Mouse (Mus musculus): ENCODE data around the gene Cdnf. TPM values are rescaled to one million over a fixed set of nuclear protein-coding genes. Genes with fewer than 3 reads are reported as not detected.

Cdnf gene
- polyA plus RNA-seq, 1 experiment from 2014 or later: 0.24 TPM

DNA sequence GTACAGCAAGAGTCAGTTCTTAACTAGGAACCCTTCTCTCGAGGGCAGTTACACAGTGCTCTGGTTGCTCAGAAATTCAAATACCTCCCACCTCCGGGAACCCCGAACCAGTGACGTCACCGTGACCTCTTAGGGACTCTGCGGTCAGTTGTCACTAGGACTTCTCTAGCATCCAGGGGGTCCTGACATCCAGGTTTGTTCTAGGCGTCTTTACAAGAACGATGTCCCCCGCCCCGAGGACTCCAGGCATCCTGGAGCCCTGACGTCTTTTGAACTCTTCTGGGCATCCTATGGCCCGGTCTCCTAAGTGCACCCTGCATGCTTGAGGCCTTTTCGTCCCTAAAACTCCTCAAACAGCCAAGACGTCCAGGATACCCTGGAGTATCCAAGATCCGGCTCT is 754 bp upstream of the Cdnf start:
- no peak for ATAC-seq (ENCODE audit: insufficient number of reproducible peaks, low FRiP score)
- no peaks in the 10 kb centered on the region; the same call in 1 of the 2 replicates for H3K9me3 ChIP-seq (replicated peaks)

DNA sequence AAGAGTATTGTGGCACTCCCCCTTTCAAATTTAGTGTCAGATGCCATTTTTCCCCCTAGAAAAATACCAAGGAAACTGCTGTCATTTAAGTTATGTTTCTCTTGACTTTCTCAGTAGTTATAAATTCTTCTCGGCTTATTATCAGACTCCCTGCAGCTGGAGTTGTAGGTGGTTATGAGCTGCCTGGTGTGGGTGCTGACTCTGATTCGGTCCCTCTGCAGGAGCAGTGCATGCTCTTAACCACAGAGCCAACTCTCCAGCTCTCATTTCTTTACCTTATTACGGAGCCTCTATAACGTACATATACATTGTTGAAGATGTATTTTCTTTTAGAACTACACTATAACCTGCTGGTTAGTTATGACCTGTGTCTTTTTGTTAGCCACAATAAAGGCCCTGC is 9.7 kb downstream of the Cdnf start:
- Histone ChIP-seq H3K4me3 (no peak overlapping the region), H3K9me3 (replicated peaks) (no peaks in the 10 kb centered on the region), H3K36me3 (no peaks in the 10 kb centered on the region), H3K9ac (no peak overlapping the region), H3K4me1 (replicated peaks) (no peaks in the 10 kb centered on the region), H3K27me3 (replicated peaks) (no peaks in the 10 kb centered on the region), H3K27ac (ENCODE audit: poor library complexity, severe bottlenecking) (no peak overlapping the region), H3K4me2 (no peak overlapping the region)
- WGBS: 70% methylated on average over 4 of the region's 4 CpGs
- ATAC-seq (ENCODE audit: insufficient number of reproducible peaks, low FRiP score): no peak

More for the DNA sequence above, 754 bp upstream of the Cdnf start:
- 0% methylated on average over 15 of the region's 15 CpGs for WGBS
- Histone ChIP-seq H3K4me1 (replicated peaks) (peaks cover 15% of the 10 kb centered on the region), H3K36me3 (peaks cover 35% of the 10 kb centered on the region), H3K27me3 (replicated peaks) (no peaks in the 10 kb centered on the region), H3K9ac (peak overlapping the region; percentile 98), H3K27ac (ENCODE audit: poor library complexity, severe bottlenecking) (peak overlapping the region; percentile 84), H3K4me2 (peak overlapping the region; percentile 97), H3K4me3 (peak overlapping the region; percentile 93)

DNA sequence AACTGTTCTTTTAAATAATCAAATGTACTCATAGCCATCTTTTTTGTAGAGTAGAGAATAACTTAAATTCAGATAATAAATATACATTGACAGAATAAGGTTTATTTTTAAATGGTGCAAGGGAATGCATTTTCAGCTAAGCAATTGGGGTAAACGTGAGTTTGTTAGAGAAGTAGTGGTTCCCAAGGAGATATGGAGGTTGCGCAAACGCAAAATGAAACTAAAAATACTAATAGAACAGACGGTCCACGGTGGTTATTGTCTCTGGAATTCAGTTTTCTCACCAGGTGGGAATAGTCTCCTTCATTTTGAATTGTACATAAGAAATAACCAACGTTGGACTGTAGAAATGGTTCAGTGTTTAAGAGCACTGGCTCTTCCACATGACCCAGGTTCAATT is 13.5 kb downstream of the Cdnf start:
- Histone ChIP-seq H3K4me3 (no peak overlapping the region), H3K9me3 (replicated peaks) (0 out of 2 replicates have a peak, but pooled peaks cover 2% of the 10 kb centered on the region), H3K27ac (ENCODE audit: poor library complexity, severe bottlenecking) (no peak overlapping the region), H3K4me2 (no peak overlapping the region), H3K4me1 (replicated peaks) (no peaks in the 10 kb centered on the region), H3K36me3 (no peaks in the 10 kb centered on the region), H3K27me3 (replicated peaks) (no peaks in the 10 kb centered on the region), H3K9ac (no peak overlapping the region)
- no peak for ATAC-seq (ENCODE audit: insufficient number of reproducible peaks, low FRiP score)
- 75% methylated on average over 6 of the region's 6 CpGs for WGBS

DNA sequence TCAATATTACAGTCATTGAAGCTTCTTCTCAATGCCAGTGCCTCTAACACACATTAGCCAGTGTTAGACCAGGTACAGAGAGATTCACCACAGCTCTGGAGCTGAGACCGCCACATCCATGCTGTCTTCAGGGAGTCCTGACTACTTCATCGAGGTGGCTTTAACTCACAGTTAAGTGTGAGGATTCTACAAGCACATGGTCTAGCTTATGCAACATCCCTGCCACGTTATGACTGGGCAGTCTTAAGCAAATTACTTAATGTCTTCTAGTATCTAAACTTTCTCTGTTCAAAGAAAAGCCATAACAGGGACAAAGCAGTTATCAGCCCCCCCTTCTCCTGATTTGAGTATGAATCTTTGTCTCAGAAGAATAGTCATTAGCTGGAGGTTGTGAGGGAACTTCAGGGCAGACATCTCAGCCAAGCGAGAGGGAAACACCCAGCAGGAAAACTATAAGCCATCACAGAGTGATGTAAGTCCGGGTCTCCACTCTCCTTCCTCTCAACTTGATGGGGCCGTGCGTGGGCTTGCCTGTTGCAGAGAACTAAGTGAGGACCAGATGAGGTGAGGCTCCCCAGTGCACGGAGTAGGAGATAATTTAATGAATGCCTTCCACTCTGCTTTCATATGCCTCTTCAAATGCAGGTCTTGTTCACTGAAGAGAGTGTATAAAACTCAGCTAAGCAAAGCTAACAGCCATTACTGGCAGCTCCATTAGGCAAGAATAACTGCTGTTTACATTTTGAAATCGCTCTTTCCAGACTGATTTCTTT is 28.7 kb downstream of the Cdnf start:
- Histone ChIP-seq H3K27ac (ENCODE audit: poor library complexity, severe bottlenecking) (no peak overlapping the region), H3K9ac (no peak overlapping the region), H3K4me2 (no peak overlapping the region), H3K36me3 (no peaks in the 10 kb centered on the region), H3K9me3 (replicated peaks) (no peaks in the 10 kb centered on the region), H3K27me3 (replicated peaks) (0 out of 2 replicates have a peak, but pooled peaks cover 5% of the 10 kb centered on the region), H3K4me3 (no peak overlapping the region), H3K4me1 (replicated peaks) (peaks cover 7% of the 10 kb centered on the region)
- 63% methylated on average over 9 of the region's 9 CpGs for WGBS
- ATAC-seq (ENCODE audit: insufficient number of reproducible peaks, low FRiP score): no peak

DNA sequence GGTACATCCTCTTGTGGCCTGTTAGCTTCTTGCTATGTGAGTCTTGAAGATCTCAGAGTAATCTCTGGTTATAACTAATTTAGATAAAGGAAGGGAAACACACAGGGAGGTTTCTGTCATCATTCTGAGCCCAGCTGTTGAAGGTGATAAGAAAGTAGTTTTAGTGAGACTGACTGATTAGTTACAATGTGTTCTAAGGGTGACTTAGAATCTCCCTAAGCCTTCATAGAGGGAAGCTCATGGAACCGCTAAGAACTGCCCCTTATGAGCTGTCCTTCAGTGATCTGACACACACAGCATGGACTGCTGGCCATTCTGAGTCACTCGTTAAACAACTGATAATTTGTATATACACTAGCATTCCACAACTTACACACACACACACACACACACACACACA is 33.2 kb downstream of the Cdnf start:
- 26% methylated on average over 2 of the region's 2 CpGs for WGBS
- no peaks in the 10 kb centered on the region for H3K36me3 ChIP-seq

DNA sequence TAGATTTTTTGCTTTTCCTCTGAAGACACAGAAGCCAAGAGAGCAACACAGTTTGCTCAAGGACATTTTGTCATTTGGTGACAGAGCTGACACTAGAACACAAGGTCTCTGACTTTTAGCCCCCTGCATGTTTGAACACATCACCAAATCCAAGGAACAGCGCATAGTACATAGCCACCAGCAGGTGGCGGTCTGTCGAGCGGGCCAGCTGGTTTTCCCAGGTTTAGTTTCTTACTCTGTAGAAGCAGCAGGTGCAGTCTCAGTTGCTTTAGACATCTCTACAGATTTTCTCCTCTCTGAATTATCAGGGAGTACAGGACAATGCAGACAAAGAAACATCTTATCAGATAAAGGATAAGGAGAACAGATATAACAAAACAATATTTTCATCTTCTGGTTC is 33.8 kb downstream of the Cdnf start:
- 5% methylated on average over 4 of the region's 4 CpGs for WGBS
- no peak overlapping the region for H3K27ac ChIP-seq (ENCODE audit: poor library complexity, severe bottlenecking)
- ATAC-seq (ENCODE audit: insufficient number of reproducible peaks, low FRiP score): no peak

More for the DNA sequence above, 33.2 kb downstream of the Cdnf start:
- H3K4me2 ChIP-seq: no peak overlapping the region
- H3K9ac ChIP-seq: no peak overlapping the region
- no peak overlapping the region for H3K4me3 ChIP-seq
- H3K27ac ChIP-seq (ENCODE audit: poor library complexity, severe bottlenecking): no peak overlapping the region
- no peak for ATAC-seq (ENCODE audit: insufficient number of reproducible peaks, low FRiP score)
- no peaks in the 10 kb centered on the region for H3K9me3 ChIP-seq (replicated peaks)
- H3K4me1 ChIP-seq (replicated peaks): peaks cover 7% of the 10 kb centered on the region
- H3K27me3 ChIP-seq (replicated peaks): 0 out of 2 replicates have a peak, but pooled peaks cover 5% of the 10 kb centered on the region

DNA sequence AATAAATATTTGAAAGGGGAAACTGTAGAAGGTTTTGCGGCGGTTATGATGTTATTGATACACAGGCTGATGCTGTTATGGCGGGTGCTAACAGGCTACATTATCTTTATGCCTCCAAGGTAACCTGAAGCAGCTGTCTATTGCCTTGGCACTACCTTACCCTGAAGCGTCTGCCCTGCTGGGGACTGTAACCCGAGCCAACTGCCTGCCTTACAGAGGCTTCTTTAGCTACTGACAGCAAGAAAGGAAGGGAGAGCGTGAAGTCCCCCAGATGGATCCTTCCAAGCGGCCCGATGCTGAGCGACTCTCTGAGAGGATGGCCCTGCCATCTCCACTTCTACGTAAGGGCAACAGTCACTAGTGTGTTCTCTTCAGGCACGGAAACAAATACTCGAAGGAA is 57.4 kb downstream of the Cdnf start, which contains the start of gene Fam107b:
Gene Fam107b (plus strand): TSS at position 303 of the 400 bp plus-strand sequence.
- no peaks in the 10 kb centered on the region for H3K9me3 ChIP-seq (replicated peaks)
- H3K27ac ChIP-seq (ENCODE audit: poor library complexity, severe bottlenecking): no peak within 1 kb of the TSS
- H3K27me3 ChIP-seq (replicated peaks): no peaks in the 10 kb centered on the region
- H3K36me3 ChIP-seq: no peaks in the 10 kb centered on the region
- H3K4me3 ChIP-seq: no peak within 1 kb of the TSS
- no peak within 1 kb of the TSS for H3K9ac ChIP-seq
- 61% methylated on average over 12 of the region's 12 CpGs for WGBS
- H3K4me1 ChIP-seq (replicated peaks): no peaks in the 10 kb centered on the region
- no peak for ATAC-seq (ENCODE audit: insufficient number of reproducible peaks, low FRiP score)
- H3K4me2 ChIP-seq: no peak within 1 kb of the TSS

More for the DNA sequence above, 33.8 kb downstream of the Cdnf start:
- Histone ChIP-seq H3K9me3 (replicated peaks) (no peaks in the 10 kb centered on the region), H3K9ac (no peak overlapping the region), H3K4me1 (replicated peaks) (peaks cover 7% of the 10 kb centered on the region), H3K36me3 (no peaks in the 10 kb centered on the region), H3K4me3 (no peak overlapping the region), H3K27me3 (replicated peaks) (0 out of 2 replicates have a peak, but pooled peaks cover 5% of the 10 kb centered on the region), H3K4me2 (no peak overlapping the region)

DNA sequence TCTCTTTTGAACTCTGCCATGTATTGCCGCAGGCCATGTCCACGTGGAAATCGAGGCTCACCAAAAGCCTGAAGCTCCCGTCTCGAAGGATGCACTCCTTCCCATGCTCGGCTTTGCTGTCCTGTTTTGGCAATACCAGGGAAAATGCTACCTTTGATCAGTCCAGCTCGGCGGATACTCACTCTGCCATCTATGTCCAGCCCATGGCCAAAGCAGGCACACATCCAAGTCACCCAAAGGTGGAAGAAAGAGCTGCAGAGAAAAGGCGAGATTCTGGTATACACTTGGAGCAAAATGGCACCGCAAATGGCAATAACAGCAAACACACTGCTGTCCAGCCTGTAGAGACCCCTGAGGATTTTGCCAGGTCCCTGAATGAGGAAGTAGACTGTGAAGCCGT is 57.8 kb downstream of the Cdnf start:
- Histone ChIP-seq H3K27ac (ENCODE audit: poor library complexity, severe bottlenecking) (no peak overlapping the region), H3K9ac (no peak overlapping the region), H3K4me1 (replicated peaks) (no peaks in the 10 kb centered on the region), H3K36me3 (no peaks in the 10 kb centered on the region), H3K27me3 (replicated peaks) (no peaks in the 10 kb centered on the region), H3K4me3 (no peak overlapping the region), H3K4me2 (no peak overlapping the region), H3K9me3 (replicated peaks) (no peaks in the 10 kb centered on the region)
- no peak for ATAC-seq (ENCODE audit: insufficient number of reproducible peaks, low FRiP score)
- WGBS: 79% methylated on average over 11 of the region's 11 CpGs

DNA sequence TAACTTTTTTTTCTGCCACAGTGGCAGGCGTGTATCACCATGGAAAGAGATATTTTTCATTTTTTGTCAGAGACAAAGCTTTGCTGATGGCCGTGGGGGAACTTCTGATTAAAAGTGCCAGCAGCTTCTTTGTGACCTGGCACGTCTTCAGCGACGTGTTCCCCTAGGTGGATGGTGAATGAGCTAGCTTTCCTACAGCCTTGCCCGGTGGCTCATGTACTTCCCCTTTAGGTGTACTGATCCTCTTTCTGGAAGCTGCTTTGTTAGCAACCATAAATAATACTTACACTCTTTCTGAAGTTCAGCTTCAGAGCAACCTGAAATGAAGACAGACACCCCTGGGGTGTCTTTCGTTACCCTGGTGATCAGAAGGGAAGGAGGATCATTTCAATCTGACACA is 61.1 kb downstream of the Cdnf start:
- Histone ChIP-seq H3K27me3 (replicated peaks) (no peaks in the 10 kb centered on the region), H3K36me3 (no peaks in the 10 kb centered on the region), H3K27ac (ENCODE audit: poor library complexity, severe bottlenecking) (no peak overlapping the region), H3K4me1 (replicated peaks) (no peaks in the 10 kb centered on the region), H3K4me2 (no peak overlapping the region), H3K9me3 (replicated peaks) (no peaks in the 10 kb centered on the region), H3K9ac (no peak overlapping the region), H3K4me3 (no peak overlapping the region)
- ATAC-seq (ENCODE audit: insufficient number of reproducible peaks, low FRiP score): no peak
- 76% methylated on average over 7 of the region's 7 CpGs for WGBS

DNA sequence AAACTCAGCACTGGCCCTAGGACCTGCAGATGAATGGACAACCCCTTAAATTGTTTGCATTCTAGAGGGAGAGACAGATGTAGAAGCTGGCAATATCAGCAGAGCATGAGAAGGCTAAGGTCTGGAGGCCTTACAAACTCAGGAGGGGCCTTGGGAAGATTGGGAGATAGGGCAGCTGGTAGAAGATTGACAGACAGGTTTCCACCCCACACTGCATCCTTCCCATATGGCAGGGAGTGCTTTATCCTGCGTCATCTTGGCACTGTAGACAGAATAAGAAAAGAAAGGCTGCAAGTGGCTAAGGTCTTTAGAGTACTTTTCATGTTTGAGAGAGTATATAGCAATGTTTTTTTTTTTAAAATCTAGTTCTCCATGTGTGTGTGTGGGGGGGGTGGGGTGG is 62.3 kb downstream of the Cdnf start:
- WGBS: 69% methylated on average over 1 of the region's 1 CpGs
- no peak overlapping the region for H3K9ac ChIP-seq
- no peak overlapping the region for H3K27ac ChIP-seq (ENCODE audit: poor library complexity, severe bottlenecking)
- H3K36me3 ChIP-seq: no peaks in the 10 kb centered on the region
- ATAC-seq (ENCODE audit: insufficient number of reproducible peaks, low FRiP score): no peak
- no peak overlapping the region for H3K4me2 ChIP-seq
- no peaks in the 10 kb centered on the region for H3K9me3 ChIP-seq (replicated peaks)
- no peak overlapping the region for H3K4me3 ChIP-seq
- no peaks in the 10 kb centered on the region for H3K27me3 ChIP-seq (replicated peaks)
- H3K4me1 ChIP-seq (replicated peaks): no peaks in the 10 kb centered on the region
